Mouse (Mus musculus) urinary bladder, adult 18-20 months (tissue): Measurements from ENCODE around the gene 1700017N19Rik.

Source experiments
- DNase-seq, 2 experiments: peaks; one replicate each; pipeline ENCODE4 v3.0.0; 2022; ENCODE audit warnings: low spot score in 2 of 2, mixed read lengths in 2 of 2

The 1700017N19Rik gene

DNA sequence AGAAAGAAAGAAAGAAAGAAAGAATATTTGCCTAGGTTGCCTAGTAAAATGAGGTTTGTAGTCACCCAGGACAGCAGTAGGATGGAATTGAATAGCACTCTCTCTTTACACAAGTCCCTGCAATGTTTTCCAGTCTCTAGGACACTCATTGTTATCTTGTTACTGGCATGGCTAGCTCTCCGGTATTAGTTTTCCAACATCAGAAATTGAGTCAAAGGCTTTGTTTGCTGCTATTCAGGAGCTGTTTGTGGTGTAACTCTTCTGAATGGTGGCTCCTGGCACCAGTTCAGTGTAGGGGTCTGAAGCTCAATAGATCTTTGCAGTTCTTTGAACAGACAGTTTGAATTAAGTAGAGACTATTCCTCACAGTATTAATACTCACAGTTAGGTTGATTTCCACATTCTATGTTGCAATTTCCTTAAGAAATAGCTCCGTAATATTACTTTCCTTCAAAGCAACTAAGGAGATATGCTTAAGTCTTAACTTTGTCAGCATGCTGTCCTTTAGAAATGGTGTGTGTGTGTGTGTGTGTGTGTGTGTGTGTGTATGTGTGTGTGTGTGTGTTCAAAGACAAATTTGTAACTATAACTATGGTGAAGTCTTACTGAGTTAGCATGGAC is 71.8 kb downstream of the 1700017N19Rik start:
- no peak for DNase-seq
